Mouse (Mus musculus): ENCODE data around the gene Kcnc3. TPM values are rescaled to one million over a fixed set of nuclear protein-coding genes. Genes with fewer than 3 reads are reported as not detected.

The Kcnc3 gene
- polyA plus RNA-seq, 1 experiment from 2014 or later, result 0.24 TPM

DNA sequence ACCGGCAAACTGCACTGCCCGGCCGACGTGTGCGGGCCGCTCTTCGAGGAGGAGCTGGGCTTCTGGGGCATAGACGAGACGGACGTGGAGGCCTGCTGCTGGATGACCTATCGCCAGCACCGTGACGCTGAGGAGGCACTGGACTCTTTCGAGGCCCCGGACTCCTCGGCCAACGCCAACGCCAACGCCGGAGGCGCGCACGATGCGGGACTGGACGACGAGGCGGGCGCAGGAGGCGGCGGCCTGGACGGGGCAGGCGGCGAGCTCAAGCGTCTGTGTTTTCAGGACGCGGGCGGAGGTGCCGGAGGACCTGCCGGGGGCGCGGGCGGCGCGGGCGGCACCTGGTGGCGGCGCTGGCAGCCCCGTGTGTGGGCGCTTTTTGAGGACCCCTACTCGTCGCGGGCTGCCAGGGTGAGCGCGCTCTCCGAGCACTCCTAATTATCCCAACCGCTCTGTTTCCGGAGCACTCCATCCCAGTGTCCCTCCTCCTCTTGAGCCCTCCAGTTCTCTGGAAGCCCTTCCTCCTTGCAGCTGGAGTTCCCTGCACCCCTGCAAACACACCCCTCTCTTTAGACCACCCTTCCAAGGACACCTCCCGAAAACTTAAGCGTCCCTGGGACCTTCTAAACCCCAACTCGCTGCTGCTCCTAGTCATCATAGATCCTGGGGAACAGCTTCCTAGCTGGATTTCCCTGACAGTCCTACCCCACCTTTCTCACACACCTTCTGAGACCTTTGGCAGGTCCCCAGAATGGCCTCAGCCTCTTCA lies 1.1 kb downstream of the Kcnc3 start:
- Histone ChIP-seq H3K36me3 (no peaks in the 10 kb centered on the region), H3K4me3 (peak overlapping the region; percentile 71), H3K9me3 (no peaks in the 10 kb centered on the region), H3K4me1 (peaks cover 42% of the 10 kb centered on the region), H3K27me3 (ENCODE audit: insufficient read depth, poor library complexity, severe bottlenecking) (peaks cover 79% of the 10 kb centered on the region), H3K27ac (no peak overlapping the region)
- under 1% methylated on average over 60 of the region's 60 CpGs for WGBS
- no peak for DNase-seq (ENCODE audit: low spot score)

DNA sequence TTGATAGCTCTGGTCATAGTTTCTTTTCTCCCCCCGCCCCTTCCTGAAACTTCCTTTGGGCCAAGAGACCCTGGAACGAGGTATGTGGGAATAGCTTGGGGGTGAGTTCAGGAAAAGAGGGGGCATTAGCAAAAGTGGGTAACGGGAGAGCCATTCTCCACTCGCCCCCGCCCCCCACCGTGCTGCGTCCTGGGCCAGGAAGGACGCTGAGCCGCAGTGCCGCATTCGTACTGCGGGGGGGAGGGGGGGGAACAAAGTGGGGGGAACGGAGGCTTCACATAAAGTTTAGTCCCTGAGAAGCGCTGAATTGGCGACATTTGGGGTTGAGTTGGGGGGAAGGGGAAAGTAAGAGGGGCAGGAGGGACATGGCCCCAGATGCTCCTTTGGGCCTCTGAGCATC lies 2.6 kb downstream of the Kcnc3 start:
- H3K27ac ChIP-seq, result no peak overlapping the region
- no peak for DNase-seq (ENCODE audit: low spot score)
- H3K4me1 ChIP-seq, result peaks cover 40% of the 10 kb centered on the region
- WGBS, result 5% methylated on average over 15 of the region's 15 CpGs
- no peaks in the 10 kb centered on the region for H3K36me3 ChIP-seq
- peaks cover 65% of the 10 kb centered on the region for H3K27me3 ChIP-seq (ENCODE audit: insufficient read depth, poor library complexity, severe bottlenecking)
- no peaks in the 10 kb centered on the region for H3K9me3 ChIP-seq
- no peak overlapping the region for H3K4me3 ChIP-seq

DNA sequence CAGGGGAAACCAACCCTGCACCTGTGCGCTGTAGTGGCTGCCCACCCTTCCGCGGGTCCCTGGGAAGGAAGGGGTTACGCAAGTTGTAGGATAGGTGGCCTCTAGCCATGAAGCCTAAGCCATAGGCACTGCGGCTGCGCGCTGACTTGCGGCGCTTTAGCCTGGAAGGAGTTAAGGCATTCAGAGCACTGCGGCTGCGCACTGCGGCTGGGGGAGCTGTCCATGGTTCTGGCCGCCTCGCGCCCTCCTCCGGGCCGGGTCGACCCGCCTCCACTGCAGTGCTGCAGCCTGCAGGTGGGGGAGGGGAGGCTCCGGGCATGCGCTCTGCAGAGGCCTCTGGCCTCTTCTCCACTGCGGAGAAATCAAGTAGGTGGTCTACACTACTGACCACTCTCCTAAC lies 3.3 kb downstream of the Kcnc3 start:
- H3K27ac ChIP-seq, result no peak overlapping the region
- H3K9me3 ChIP-seq, result no peaks in the 10 kb centered on the region
- H3K36me3 ChIP-seq, result no peaks in the 10 kb centered on the region
- H3K4me3 ChIP-seq, result peak overlapping the region; percentile 33; the same call in 1 of the 2 replicates
- H3K27me3 ChIP-seq (ENCODE audit: insufficient read depth, poor library complexity, severe bottlenecking), result peaks cover 65% of the 10 kb centered on the region
- WGBS, result under 1% methylated on average over 22 of the region's 22 CpGs
- DNase-seq (ENCODE audit: low spot score), result peak; percentile 88
- H3K4me1 ChIP-seq, result peaks cover 33% of the 10 kb centered on the region

DNA sequence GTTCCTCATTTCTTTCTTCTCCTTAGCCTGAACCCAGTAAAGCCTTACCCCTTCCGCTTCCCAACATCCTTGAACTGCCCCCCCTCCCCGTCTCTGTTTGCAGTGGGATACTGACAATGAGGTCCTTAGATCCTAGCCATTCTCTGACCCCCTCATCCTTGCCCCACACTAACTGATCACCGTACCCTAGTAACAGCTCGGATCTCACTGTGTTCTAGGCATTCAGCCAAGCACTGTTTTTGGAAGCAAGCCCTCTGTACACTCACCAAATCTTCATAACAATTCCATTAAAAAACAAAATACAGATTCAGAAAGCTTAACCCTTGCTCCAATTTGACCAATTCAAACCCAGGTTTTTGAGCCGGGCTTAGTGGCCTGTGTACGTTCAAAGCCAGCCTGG lies 3.8 kb downstream of the Kcnc3 start:
- DNase-seq (ENCODE audit: low spot score), result no peak
- WGBS, result 69% methylated on average over 6 of the region's 6 CpGs
- Histone ChIP-seq H3K9me3 (no peaks in the 10 kb centered on the region), H3K4me3 (no peak overlapping the region), H3K27ac (no peak overlapping the region), H3K36me3 (no peaks in the 10 kb centered on the region), H3K4me1 (peaks cover 28% of the 10 kb centered on the region), H3K27me3 (ENCODE audit: insufficient read depth, poor library complexity, severe bottlenecking) (peaks cover 65% of the 10 kb centered on the region)

- Histone ChIP-seq H3K36me3 (no peaks in the 10 kb centered on the region), H3K27ac (no peak overlapping the region), H3K4me1 (peaks cover 23% of the 10 kb centered on the region), H3K9me3 (no peaks in the 10 kb centered on the region), H3K4me3 (no peak overlapping the region), H3K27me3 (ENCODE audit: insufficient read depth, poor library complexity, severe bottlenecking) (peaks cover 64% of the 10 kb centered on the region)
- no peak for DNase-seq (ENCODE audit: low spot score)
- WGBS, result 89% methylated on average over 20 of the region's 20 CpGs
Observed at GRCm38 (mm10) chr7:44595131-44595561, 4.7 kb downstream of the Kcnc3 start.

- H3K27ac ChIP-seq, result no peak overlapping the region
- no peaks in the 10 kb centered on the region for H3K36me3 ChIP-seq
- H3K27me3 ChIP-seq (ENCODE audit: insufficient read depth, poor library complexity, severe bottlenecking), result peaks cover 64% of the 10 kb centered on the region
- WGBS, result 96% methylated on average over 6 of the region's 6 CpGs
- no peak overlapping the region for H3K4me3 ChIP-seq
- H3K9me3 ChIP-seq, result no peaks in the 10 kb centered on the region
- DNase-seq (ENCODE audit: low spot score), result no peak
- peaks cover 14% of the 10 kb centered on the region for H3K4me1 ChIP-seq
Observed at GRCm38 (mm10) chr7:44596051-44596450, 5.6 kb downstream of the Kcnc3 start.

GRCm38 (mm10) chr7:44596996-44597538 lies 6.6 kb downstream of the Kcnc3 start:
- WGBS, result 40% methylated on average over 5 of the region's 5 CpGs
- no peaks in the 10 kb centered on the region for H3K36me3 ChIP-seq
- H3K27me3 ChIP-seq (ENCODE audit: insufficient read depth, poor library complexity, severe bottlenecking), result peaks cover 64% of the 10 kb centered on the region
- H3K9me3 ChIP-seq, result no peaks in the 10 kb centered on the region
- peaks cover 9% of the 10 kb centered on the region for H3K4me1 ChIP-seq
- no peak for DNase-seq (ENCODE audit: low spot score)
- no peak overlapping the region for H3K27ac ChIP-seq
- H3K4me3 ChIP-seq, result no peak overlapping the region

DNA sequence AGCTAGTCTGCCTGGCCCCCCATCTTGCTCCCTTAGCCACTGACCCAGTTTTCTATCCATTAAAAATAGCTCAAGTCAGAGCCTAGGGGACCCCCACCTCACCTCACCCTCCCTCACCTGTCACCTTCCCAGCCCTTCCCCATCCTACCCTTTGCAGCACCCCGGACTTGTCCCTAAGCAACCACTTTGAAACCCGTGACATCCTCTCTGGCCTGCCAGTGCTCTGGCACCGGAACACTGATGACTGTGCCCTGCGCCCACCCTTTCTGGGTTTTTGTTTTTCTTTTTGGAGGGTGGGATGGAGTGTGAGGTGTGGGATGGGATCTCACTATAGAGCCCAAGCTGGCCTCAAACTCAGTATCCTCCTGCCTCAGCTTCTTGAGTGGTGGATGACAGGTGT lies 7.2 kb downstream of the Kcnc3 start:
- no peak overlapping the region for H3K4me3 ChIP-seq
- DNase-seq (ENCODE audit: low spot score), result no peak
- H3K9me3 ChIP-seq, result no peaks in the 10 kb centered on the region
- WGBS, result 78% methylated on average over 4 of the region's 4 CpGs
- H3K27ac ChIP-seq, result no peak overlapping the region
- peaks cover 64% of the 10 kb centered on the region for H3K27me3 ChIP-seq (ENCODE audit: insufficient read depth, poor library complexity, severe bottlenecking)
- H3K4me1 ChIP-seq, result peaks cover 12% of the 10 kb centered on the region
- no peaks in the 10 kb centered on the region for H3K36me3 ChIP-seq

DNA sequence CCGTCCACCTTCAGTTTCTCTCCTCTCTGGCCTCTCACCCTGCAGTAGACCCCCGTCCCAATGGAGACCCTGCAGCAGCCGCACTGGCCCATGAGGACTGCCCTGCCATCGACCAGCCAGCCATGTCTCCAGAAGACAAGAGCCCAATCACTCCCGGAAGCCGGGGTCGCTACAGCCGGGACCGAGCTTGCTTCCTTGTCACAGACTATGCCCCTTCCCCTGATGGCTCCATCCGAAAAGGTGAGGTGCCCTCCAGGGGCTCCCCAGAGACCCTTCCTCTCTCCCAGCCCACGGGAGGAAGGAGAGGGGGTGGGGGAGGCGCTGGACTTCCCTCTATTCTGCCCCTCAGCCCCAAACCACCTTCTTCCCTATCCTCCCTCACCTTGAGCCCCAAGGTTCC lies 7.9 kb downstream of the Kcnc3 start:
- Histone ChIP-seq H3K4me3 (no peak overlapping the region), H3K9me3 (no peaks in the 10 kb centered on the region), H3K4me1 (peaks cover 13% of the 10 kb centered on the region), H3K27me3 (ENCODE audit: insufficient read depth, poor library complexity, severe bottlenecking) (peaks cover 64% of the 10 kb centered on the region), H3K27ac (no peak overlapping the region), H3K36me3 (no peaks in the 10 kb centered on the region)
- WGBS, result 78% methylated on average over 12 of the region's 12 CpGs
- DNase-seq (ENCODE audit: low spot score), result no peak

DNA sequence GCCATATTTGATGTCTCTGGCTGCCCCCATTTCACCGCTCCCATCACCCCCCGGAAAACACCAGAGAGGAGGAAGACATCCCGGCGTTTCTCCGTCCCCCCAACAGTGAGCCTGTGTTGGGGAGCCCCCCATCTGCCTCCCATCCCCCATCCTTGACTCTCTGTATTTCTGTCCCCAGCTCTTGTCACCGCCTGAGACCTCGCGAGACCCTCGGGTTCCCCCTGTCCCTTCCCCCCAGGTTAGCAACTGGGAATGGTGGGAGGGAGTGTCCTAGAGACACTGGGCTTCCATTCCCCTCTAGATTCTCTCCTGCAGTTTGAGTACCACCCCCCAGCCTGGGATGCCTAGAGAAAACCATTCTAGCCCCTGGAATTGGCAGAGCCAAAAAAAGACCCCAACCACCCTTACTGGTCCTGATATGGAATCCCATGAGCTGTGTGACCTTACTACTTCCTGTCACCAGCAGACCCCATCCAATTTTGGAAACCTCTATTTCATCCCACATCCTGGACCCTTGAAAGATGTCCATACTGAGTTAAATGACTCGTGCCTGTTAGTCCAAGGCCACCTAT lies 10.3 kb downstream of the Kcnc3 start:
- no peak overlapping the region for H3K4me3 ChIP-seq
- no peaks in the 10 kb centered on the region for H3K36me3 ChIP-seq
- DNase-seq (ENCODE audit: low spot score), result no peak
- H3K27me3 ChIP-seq (ENCODE audit: insufficient read depth, poor library complexity, severe bottlenecking), result peaks cover 78% of the 10 kb centered on the region
- no peak overlapping the region for H3K27ac ChIP-seq
- no peaks in the 10 kb centered on the region for H3K9me3 ChIP-seq
- WGBS, result 72% methylated on average over 10 of the region's 10 CpGs
- H3K4me1 ChIP-seq, result peaks cover 21% of the 10 kb centered on the region

DNA sequence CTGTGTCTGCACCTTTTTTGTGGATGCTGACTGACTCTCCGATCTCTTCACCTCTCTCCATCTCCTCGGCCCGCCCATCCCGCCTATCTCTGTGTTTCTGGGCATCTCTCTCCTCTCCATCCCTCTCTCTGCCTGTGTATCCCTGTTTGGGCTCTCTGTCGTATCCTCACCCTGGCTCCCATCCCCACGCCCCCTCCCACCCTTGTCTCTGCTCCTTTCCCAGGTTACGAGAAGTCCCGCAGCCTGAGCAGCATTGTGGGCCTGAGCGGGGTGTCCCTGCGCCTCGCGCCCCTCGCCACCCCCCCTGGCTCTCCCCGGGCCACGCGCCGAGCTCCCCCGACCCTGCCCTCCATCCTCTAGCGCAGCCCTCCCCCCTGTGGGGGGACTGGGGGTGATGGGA lies 11.2 kb downstream of the Kcnc3 start:
- peaks cover 86% of the 10 kb centered on the region for H3K27me3 ChIP-seq (ENCODE audit: insufficient read depth, poor library complexity, severe bottlenecking)
- WGBS, result 10% methylated on average over 19 of the region's 19 CpGs
- no peaks in the 10 kb centered on the region for H3K9me3 ChIP-seq
- 0 out of 2 replicates have a peak overlapping the region, but pooled peaks have one; percentile 36 for H3K27ac ChIP-seq
- peaks cover 21% of the 10 kb centered on the region for H3K4me1 ChIP-seq
- no peak overlapping the region for H3K4me3 ChIP-seq
- no peaks in the 10 kb centered on the region for H3K36me3 ChIP-seq
- DNase-seq (ENCODE audit: low spot score), result no peak

- Histone ChIP-seq H3K27ac (no peak overlapping the region), H3K27me3 (ENCODE audit: insufficient read depth, poor library complexity, severe bottlenecking) (peaks cover 94% of the 10 kb centered on the region), H3K4me3 (no peak overlapping the region), H3K4me1 (peaks cover 21% of the 10 kb centered on the region), H3K36me3 (no peaks in the 10 kb centered on the region), H3K9me3 (no peaks in the 10 kb centered on the region)
- no peak for DNase-seq (ENCODE audit: low spot score)
- 13% methylated on average over 11 of the region's 11 CpGs for WGBS
Observed at GRCm38 (mm10) chr7:44602443-44602842, 12.0 kb downstream of the Kcnc3 start.

DNA sequence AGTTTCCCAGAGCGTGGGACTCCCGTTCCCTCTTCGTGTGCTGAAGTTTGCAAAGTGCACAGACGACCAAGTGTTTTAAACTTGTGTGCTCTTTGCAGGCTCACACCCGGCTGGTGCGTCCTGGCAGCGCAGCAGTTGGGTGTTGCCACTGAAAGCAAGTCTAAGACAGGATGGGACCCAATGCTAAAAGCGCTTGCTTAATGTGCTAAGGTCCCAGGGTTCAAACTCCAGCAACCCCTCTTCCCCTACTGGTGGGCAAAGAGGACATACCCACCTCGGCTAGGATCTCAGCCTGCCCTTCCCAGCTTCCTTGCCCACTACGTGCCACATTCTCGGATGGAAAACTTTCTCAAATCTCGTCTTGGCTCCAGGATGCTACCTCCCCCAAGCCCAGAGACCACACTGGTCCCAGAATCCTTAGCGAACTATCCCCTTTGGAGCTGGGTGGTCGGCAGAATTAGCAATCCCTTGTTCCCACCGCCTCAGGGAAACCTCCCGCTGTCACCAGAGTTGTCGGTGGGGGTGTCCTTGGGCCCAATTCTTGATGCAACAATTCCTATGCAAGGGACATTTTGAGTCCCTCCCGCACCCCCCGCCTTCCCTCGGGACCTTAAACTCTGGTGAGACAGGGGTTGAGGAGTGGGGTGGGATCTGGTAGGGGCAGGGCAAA lies 12.9 kb downstream of the Kcnc3 start:
- no peak for DNase-seq (ENCODE audit: low spot score)
- Histone ChIP-seq H3K4me1 (peaks cover 21% of the 10 kb centered on the region), H3K36me3 (no peaks in the 10 kb centered on the region), H3K9me3 (no peaks in the 10 kb centered on the region), H3K27me3 (ENCODE audit: insufficient read depth, poor library complexity, severe bottlenecking) (peaks cover 99% of the 10 kb centered on the region), H3K4me3 (peak overlapping the region; percentile 55), H3K27ac (no peak overlapping the region)
- 3% methylated on average over 20 of the region's 20 CpGs for WGBS

Measured in heart, embryonic 10.5 days (tissue).